Mouse (Mus musculus) heart, embryonic 16.5 days (tissue): ENCODE results near the gene Sertad3. TPM values are rescaled to one million over a fixed set of nuclear protein-coding genes. Genes with fewer than 3 reads are reported as not detected.

Source experiments
- ATAC-seq: fragments of 200-750 bp; cut with Nextera tagmentation; replicated peaks from 2 replicates; pipeline ENCODE4 v1.8.0; 2017; ENCODE audit warnings: moderate number of reproducible peaks; ENCODE audit not compliant: insufficient read depth, low FRiP score; ENCODE audit errors: extremely low read depth
- H3K27ac ChIP-seq: fragments of 300-500 bp; sonication (generic); 2 replicates; pipeline ENCODE4 v1.5.1; 2014; ENCODE audit warnings: mild to moderate bottlenecking, low read length, control low read depth, moderate library complexity
- H3K27me3 ChIP-seq: fragments of 300-500 bp; sonication (generic); 2 replicates; pipeline ENCODE4 v1.6.1; 2014; ENCODE audit warnings: low read length, mixed read lengths; ENCODE audit not compliant: control insufficient read depth, insufficient read depth
- H3K36me3 ChIP-seq: fragments of 300-500 bp; sonication (generic); 2 replicates; pipeline ENCODE4 v1.6.1; 2014; ENCODE audit not compliant: control insufficient read depth, insufficient read depth
- H3K4me1 ChIP-seq: fragments of 300-500 bp; sonication (generic); 2 replicates; pipeline ENCODE4 v1.6.1; 2014; ENCODE audit warnings: low read length, mixed read lengths; ENCODE audit not compliant: control insufficient read depth, insufficient read depth
- H3K4me2 ChIP-seq: fragments of 300-500 bp; sonication (generic); 2 replicates; pipeline ENCODE4 v1.6.1; 2014; ENCODE audit warnings: low read depth, mild to moderate bottlenecking, control low read depth, low read length
- H3K4me3 ChIP-seq: fragments of 300-500 bp; sonication (generic); 2 replicates; pipeline ENCODE4 v1.5.1; 2014; ENCODE audit warnings: mild to moderate bottlenecking, control low read depth, low read length
- H3K9ac ChIP-seq: fragments of 300-500 bp; sonication (generic); 2 replicates; pipeline ENCODE4 v1.6.1; 2014; ENCODE audit warnings: low read length, control low read depth
- H3K9me3 ChIP-seq: fragments of 300-500 bp; sonication (generic); replicated peaks from 2 replicates; pipeline ENCODE4 v1.6.1; 2016; ENCODE audit warnings: low read length; ENCODE audit not compliant: control insufficient read depth
- WGBS: fragments of 180-500 bp; shearing (Covaris S2); extraction: QIAGEN DNeasy Blood & Tissue Kit; methylation state at CpG from one replicate; pipeline ENCODE4 v1.1.7; 2014; 5-methylcytosine and 5-hydroxymethylcytosine counted together
- polyA plus RNA-seq: library from polyadenylated mRNA; unstranded; fragments of >200 nt; fragmentation: Nextera tagmentation; extraction: Ambion mirVana; gene quantifications from 2 replicates; pipeline ENCODE4 v1.2.1, GENCODE M21; 2015

Gene Sertad3
- polyA plus RNA-seq, 1 experiment from 2014 or later: 23.4 TPM

GRCm38 (mm10) chr7:27486770-27487697 is 13.5 kb downstream of the Sertad3 start, which contains the start of gene Sertad1:
Gene Sertad1, plus strand, starts transcription at chr7:27486910.
- no peaks in the 10 kb centered on the region for H3K9me3 ChIP-seq
- under 1% methylated on average over 80 of the region's 80 CpGs for whole genome bisulfite sequencing
- peak within 1 kb of the TSS; percentile 79 for H3K9ac ChIP-seq
- no peaks in the 10 kb centered on the region for H3K27me3 ChIP-seq
- peak within 1 kb of the TSS; percentile 76 for H3K4me3 ChIP-seq
- H3K27ac ChIP-seq: peak within 1 kb of the TSS; percentile 93
- peaks cover 40% of the 10 kb centered on the region for H3K4me1 ChIP-seq
- H3K36me3 ChIP-seq: peaks cover 12% of the 10 kb centered on the region
- ATAC-seq: peak; percentile 87
- peak within 1 kb of the TSS; percentile 82 for H3K4me2 ChIP-seq

- H3K9me3 ChIP-seq: no peaks in the 10 kb centered on the region
- peak overlapping the region; percentile 76 for H3K4me3 ChIP-seq
- H3K36me3 ChIP-seq: peaks cover 12% of the 10 kb centered on the region
- H3K27ac ChIP-seq: peak overlapping the region; percentile 93
- H3K4me1 ChIP-seq: peaks cover 45% of the 10 kb centered on the region
- H3K27me3 ChIP-seq: no peaks in the 10 kb centered on the region
- no peak for ATAC-seq
- 1% methylated on average over 13 of the region's 13 CpGs for WGBS
- peak overlapping the region; percentile 79 for H3K4me2 ChIP-seq
- H3K9ac ChIP-seq: peak overlapping the region; percentile 79
Measured at GRCm38 (mm10) chr7:27487740-27488268, 14.2 kb downstream of the Sertad3 start.

- WGBS: 88% methylated on average over 25 of the region's 25 CpGs
- ATAC-seq: no peak
- Histone ChIP-seq H3K4me1 (peaks cover 49% of the 10 kb centered on the region), H3K27me3 (no peaks in the 10 kb centered on the region), H3K4me2 (no peak overlapping the region), H3K9ac (0 out of 2 replicates have a peak overlapping the region, but pooled peaks have one; percentile 22), H3K9me3 (no peaks in the 10 kb centered on the region), H3K27ac (peak overlapping the region; percentile 98), H3K4me3 (no peak overlapping the region), H3K36me3 (peaks cover 12% of the 10 kb centered on the region)
Measured at GRCm38 (mm10) chr7:27489270-27489869, 15.8 kb downstream of the Sertad3 start.

- peak overlapping the region; percentile 52 for H3K4me3 ChIP-seq
Measured at GRCm38 (mm10) chr7:27490227-27490542, 16.6 kb downstream of the Sertad3 start.

GRCm38 (mm10) chr7:27490543-27491329 is 17.2 kb downstream of the Sertad3 start:
- H3K9ac ChIP-seq: peak overlapping the region; percentile 80
- no peaks in the 10 kb centered on the region for H3K27me3 ChIP-seq
- no peaks in the 10 kb centered on the region for H3K9me3 ChIP-seq
- peak overlapping the region; percentile 98 for H3K27ac ChIP-seq
- ATAC-seq: peak; percentile 77
- peak overlapping the region; percentile 70 for H3K4me2 ChIP-seq
- WGBS: 1% methylated on average over 28 of the region's 33 CpGs
- peak overlapping the region; percentile 52 for H3K4me3 ChIP-seq
- peaks cover 45% of the 10 kb centered on the region for H3K4me1 ChIP-seq
- H3K36me3 ChIP-seq: peaks cover 12% of the 10 kb centered on the region

More at GRCm38 (mm10) chr7:27490227-27490542, 16.6 kb downstream of the Sertad3 start:
- peak overlapping the region; percentile 98 for H3K27ac ChIP-seq
- no peaks in the 10 kb centered on the region for H3K27me3 ChIP-seq
- peaks cover 12% of the 10 kb centered on the region for H3K36me3 ChIP-seq
- H3K9ac ChIP-seq: peak overlapping the region; percentile 80
- peaks cover 49% of the 10 kb centered on the region for H3K4me1 ChIP-seq
- WGBS: 15% methylated on average over 4 of the region's 4 CpGs
- no peaks in the 10 kb centered on the region for H3K9me3 ChIP-seq
- peak overlapping the region; percentile 70 for H3K4me2 ChIP-seq
- ATAC-seq: no peak

- Histone ChIP-seq H3K4me3 (peak overlapping the region; percentile 12; the same call in 1 of the 2 replicates), H3K27ac (peak overlapping the region; percentile 98), H3K9me3 (no peaks in the 10 kb centered on the region), H3K27me3 (no peaks in the 10 kb centered on the region), H3K9ac (peak overlapping the region; percentile 62), H3K4me1 (peaks cover 44% of the 10 kb centered on the region), H3K36me3 (peaks cover 12% of the 10 kb centered on the region), H3K4me2 (peak overlapping the region; percentile 70)
- ATAC-seq: no peak
- 48% methylated on average over 7 of the region's 7 CpGs for WGBS
Measured at GRCm38 (mm10) chr7:27491856-27492255, 18.3 kb downstream of the Sertad3 start.

- Histone ChIP-seq H3K9ac (no peak overlapping the region), H3K9me3 (no peaks in the 10 kb centered on the region), H3K27ac (peak overlapping the region; percentile 98), H3K4me1 (peaks cover 47% of the 10 kb centered on the region), H3K27me3 (no peaks in the 10 kb centered on the region), H3K4me2 (no peak overlapping the region), H3K4me3 (no peak overlapping the region), H3K36me3 (peaks cover 12% of the 10 kb centered on the region)
- ATAC-seq: no peak
- WGBS: 73% methylated on average over 3 of the region's 3 CpGs
Measured at GRCm38 (mm10) chr7:27493022-27493421, 19.5 kb downstream of the Sertad3 start.

- H3K27ac ChIP-seq: no peak overlapping the region
- H3K9me3 ChIP-seq: no peaks in the 10 kb centered on the region
- no peak overlapping the region for H3K9ac ChIP-seq
- peaks cover 12% of the 10 kb centered on the region for H3K36me3 ChIP-seq
- H3K4me1 ChIP-seq: peaks cover 43% of the 10 kb centered on the region
- no peaks in the 10 kb centered on the region for H3K27me3 ChIP-seq
- WGBS: 78% methylated on average over 5 of the region's 5 CpGs
- H3K4me2 ChIP-seq: no peak overlapping the region
- H3K4me3 ChIP-seq: no peak overlapping the region
- no peak for ATAC-seq
Measured at GRCm38 (mm10) chr7:27493450-27493849, 19.9 kb downstream of the Sertad3 start.
